Mouse (Mus musculus) layer of hippocampus, adult 18-20 months (tissue): ENCODE data around the gene Usp54. TPM values are rescaled to one million over a fixed set of nuclear protein-coding genes. Genes with fewer than 3 reads are reported as not detected.

Source experiments
- DNase-seq, 2 experiments: peaks; one replicate each; pipeline ENCODE4 v3.0.0; 2022; ENCODE audit warnings: low spot score in 2 of 2
- microRNA-seq, 2 experiments: library from miRNA; unstranded; fragments of <30 nt; microRNA quantifications; one replicate each; pipeline ENCODE4 v1.2.0; 2021
- total RNA-seq, 2 experiments: library from RNA; stranded (reverse); gene quantifications; 2 replicates each; pipeline ENCODE4 v1.2.3; 2021

Usp54 gene
- total RNA-seq, 2 experiments from 2014 or later, result 58.7 to 59.4 TPM

GRCm38 (mm10) chr14:20520179-20520578, 120.7 kb downstream of the Usp54 start:
- no peak for DNase-seq

DNA sequence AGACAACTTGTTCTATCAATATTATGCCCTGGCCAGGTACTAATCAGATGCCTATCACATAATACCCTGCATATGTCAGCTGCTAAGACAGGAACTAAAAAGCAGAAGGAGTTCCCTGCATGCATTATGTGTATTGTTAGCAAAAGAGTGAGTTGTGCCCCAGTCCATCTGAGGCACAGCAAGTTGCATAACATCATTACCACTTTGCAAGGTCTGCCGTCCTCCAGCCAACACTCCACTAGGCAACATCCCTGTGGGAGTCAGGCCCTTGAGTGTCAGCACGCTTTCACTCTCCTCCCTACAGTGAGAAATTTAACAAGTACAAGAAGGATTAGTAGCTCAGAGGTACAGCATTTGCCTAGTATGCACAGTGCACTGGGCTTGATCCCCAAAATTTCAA, 132.4 kb downstream of the Usp54 start:
- no peak for DNase-seq

DNA sequence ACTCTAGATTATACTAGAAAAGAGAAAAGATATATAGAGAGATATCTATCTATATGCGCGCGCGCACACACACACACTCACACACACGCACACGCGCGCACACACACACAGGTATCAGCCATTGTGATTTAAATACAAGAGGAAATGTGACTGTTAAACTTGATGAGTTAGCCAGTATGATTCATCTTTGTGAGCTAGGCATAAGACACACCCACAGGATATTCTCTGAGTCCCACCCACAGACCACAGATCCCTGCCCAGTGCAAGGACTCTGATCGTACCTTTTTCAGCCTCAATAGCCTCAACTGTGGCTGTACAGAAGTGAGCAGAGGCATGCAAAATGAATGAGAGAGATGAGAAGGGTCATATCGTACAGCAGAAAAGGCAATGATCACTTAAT, 137.9 kb downstream of the Usp54 start:
- DNase-seq, result no peak

- no peak for DNase-seq
Measured at GRCm38 (mm10) chr14:20499982-20500381, 140.9 kb downstream of the Usp54 start.

Small RNA genes lying within 50 kb of the gene (microRNA-seq; reads per million reads assigned to microRNA genes)
- gene Mir6946, result 0.98 to 0.99 reads per million in 2 experiments

Other genes starting within 250 kb of the Usp54 start
- gene Mrps16, start 247.4 kb downstream of the Usp54 start, total RNA-seq, result 10 to 100 TPM; 32.4 to 37.1 TPM
- gene Cfap70, start 188.8 kb downstream of the Usp54 start, total RNA-seq, result 1 to 10 TPM; 1.4 to 1.9 TPM
- 10 to 100 TPM; 74.3 to 74.7 TPM for gene Anxa7, start 160.9 kb downstream of the Usp54 start, total RNA-seq
- gene Mss51, start 144.2 kb downstream of the Usp54 start, total RNA-seq, result 1 to 10 TPM in 1 of 2 experiments, under 1 TPM in 1; 0.40 to 1.1 TPM
- 100 to 1,000 TPM; 287 to 305 TPM for gene Ppp3cb, start 94.5 kb downstream of the Usp54 start, total RNA-seq
- gene Myoz1, start 15.5 kb upstream of the Usp54 start, total RNA-seq, result not detected
- under 1 TPM; 0.12 to 0.13 TPM for gene Synpo2l, start 27.3 kb upstream of the Usp54 start, total RNA-seq
- 100 to 1,000 TPM in 1 of 2 experiments, 10 to 100 TPM in 1; 97.2 to 109 TPM for gene Sec24c, start 33.2 kb upstream of the Usp54 start, total RNA-seq
- gene Fut11, start 53.9 kb upstream of the Usp54 start, total RNA-seq, result 10 to 100 TPM; 14.5 to 14.7 TPM
- gene Chchd1, start 61.9 kb upstream of the Usp54 start, total RNA-seq, result 10 to 100 TPM; 53.1 to 53.3 TPM
- gene Zswim8, start 66.5 kb upstream of the Usp54 start, total RNA-seq, result 100 to 1,000 TPM; 165 to 186 TPM
- gene Ndst2, start 93.5 kb upstream of the Usp54 start, total RNA-seq, result 10 to 100 TPM; 14.9 to 17.6 TPM
- 100 to 1,000 TPM; 225 to 233 TPM for gene Camk2g, start 153.0 kb upstream of the Usp54 start, total RNA-seq
- gene Plau, start 195.6 kb upstream of the Usp54 start, total RNA-seq, result 1 to 10 TPM; 3.3 to 4.5 TPM